Mouse (Mus musculus) olfactory bulb, adult 2 months (tissue): ENCODE measurements around the gene Ttyh3.

Experiments
- CTCF ChIP-seq: fragments of 200-500 bp; IDR thresholded peaks from 2 replicates; pipeline ENCODE4 v1.5.1; 2012; ENCODE audit warnings: low read depth, mild to moderate bottlenecking, low read length, moderate library complexity; ENCODE audit not compliant: insufficient read depth
- POLR2A ChIP-seq: fragments of 200-500 bp; IDR thresholded peaks from 2 replicates; pipeline ENCODE4 v1.6.1; 2012; ENCODE audit warnings: mild to moderate bottlenecking, low read depth, low read length, moderate library complexity; ENCODE audit not compliant: insufficient read depth

GRCm38 (mm10) chr5:140674036-140674435 is 25.2 kb upstream of the Ttyh3 start:
- TF ChIP-seq POLR2A, result no peak
- no peak for TF ChIP-seq CTCF
